Mouse (Mus musculus): Measurements from ENCODE around the gene Timp2. TPM values are rescaled to one million over a fixed set of nuclear protein-coding genes. Genes with fewer than 3 reads are reported as not detected.
"Not testable (repeated sequence)": the region's sequence is repeated elsewhere in the genome, so short reads cannot be mapped to it uniquely, and the experiment has no call there.

Timp2 gene
- polyA plus RNA-seq, 1 experiment from 2014 or later, result 115 TPM

GRCm38 (mm10) chr11:118312132-118312723 is 43.3 kb downstream of the Timp2 start:
- peaks cover 91% of the 10 kb centered on the region for H3K36me3 ChIP-seq
- WGBS, result 84% methylated on average over 6 of the region's 6 CpGs

DNA sequence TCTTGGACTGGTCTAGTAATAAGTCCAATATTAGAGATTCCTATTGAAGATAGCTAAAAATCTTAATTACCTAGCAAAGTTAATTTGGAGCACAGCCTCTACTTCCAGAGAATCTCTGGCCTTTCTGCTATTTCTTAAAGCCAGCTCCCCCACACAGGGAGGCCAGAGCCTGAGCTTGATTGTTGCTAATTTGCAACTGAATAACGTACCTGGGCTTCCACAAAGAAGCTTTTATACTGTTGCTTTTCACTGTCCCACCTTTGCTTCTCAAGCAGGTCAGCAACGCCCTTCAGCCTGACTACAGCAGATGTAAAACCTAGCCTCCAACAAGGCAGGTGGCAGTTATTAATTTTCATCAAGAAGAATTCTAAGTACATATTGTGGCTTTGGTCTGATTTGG is 47.6 kb downstream of the Timp2 start:
- not testable (repeated sequence) for ATAC-seq (ENCODE audit: low FRiP score, low read depth)
- WGBS, result 92% methylated on average over 2 of the region's 2 CpGs

More at GRCm38 (mm10) chr11:118312132-118312723, 43.3 kb downstream of the Timp2 start:
- H3K9me3 ChIP-seq, result peaks cover 18% of the 10 kb centered on the region
- no peak overlapping the region for H3K4me2 ChIP-seq (replicated peaks)
- no peaks in the 10 kb centered on the region for H3K4me1 ChIP-seq
- H3K27ac ChIP-seq, result no peak overlapping the region
- no peak for ATAC-seq (ENCODE audit: low FRiP score, low read depth)
- no peaks in the 10 kb centered on the region for H3K27me3 ChIP-seq
- no peak overlapping the region for H3K9ac ChIP-seq
- no peak overlapping the region for H3K4me3 ChIP-seq

GRCm38 (mm10) chr11:118303959-118304358 is 51.6 kb downstream of the Timp2 start:
- ATAC-seq (ENCODE audit: low FRiP score, low read depth); H3K4me3 ChIP-seq; H3K27ac ChIP-seq; H3K4me2 ChIP-seq (replicated peaks); H3K9ac ChIP-seq; H3K27me3 ChIP-seq; H3K4me1 ChIP-seq: not testable (repeated sequence)
- Histone ChIP-seq H3K36me3 (peaks cover 78% of the 10 kb centered on the region), H3K9me3 (peaks cover 11% of the 10 kb centered on the region)
- WGBS, result 91% methylated on average over 4 of the region's 4 CpGs

More for the DNA sequence above, 47.6 kb downstream of the Timp2 start:
- not testable (repeated sequence) for H3K4me2 ChIP-seq (replicated peaks); H3K4me1 ChIP-seq; H3K27ac ChIP-seq; H3K4me3 ChIP-seq; H3K9ac ChIP-seq; H3K27me3 ChIP-seq
- H3K36me3 ChIP-seq, result peaks cover 85% of the 10 kb centered on the region
- peaks cover 18% of the 10 kb centered on the region for H3K9me3 ChIP-seq

DNA sequence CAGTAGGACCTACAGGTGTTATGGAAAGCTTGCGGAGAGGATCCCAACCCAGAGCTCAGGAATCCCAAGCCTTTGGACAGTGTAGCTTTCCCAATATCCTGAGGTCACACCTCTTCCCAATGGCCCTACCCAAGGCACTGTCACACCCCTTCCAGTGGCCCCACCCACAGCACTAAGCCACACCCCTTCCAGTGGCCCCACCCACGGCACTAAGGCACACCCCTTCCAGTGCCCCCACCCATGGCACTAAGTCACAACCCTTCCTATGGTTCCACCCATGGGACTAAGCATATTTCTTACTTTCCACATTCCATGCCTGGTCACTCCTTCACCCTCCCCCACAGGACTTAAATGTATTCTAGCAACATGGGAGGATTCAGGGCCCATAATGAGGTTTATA is 56.7 kb downstream of the Timp2 start:
- no peak overlapping the region for H3K9ac ChIP-seq
- ATAC-seq (ENCODE audit: low FRiP score, low read depth), result no peak
- no peaks in the 10 kb centered on the region for H3K4me1 ChIP-seq
- H3K9me3 ChIP-seq, result no peaks in the 10 kb centered on the region
- H3K27ac ChIP-seq, result no peak overlapping the region
- H3K4me2 ChIP-seq (replicated peaks), result no peak overlapping the region
- H3K27me3 ChIP-seq, result no peaks in the 10 kb centered on the region
- H3K36me3 ChIP-seq, result peaks cover 55% of the 10 kb centered on the region
- H3K4me3 ChIP-seq, result no peak overlapping the region
- WGBS, result 75% methylated on average over 2 of the region's 2 CpGs

- no peaks in the 10 kb centered on the region for H3K9me3 ChIP-seq
- H3K4me1 ChIP-seq, result no peaks in the 10 kb centered on the region
- no peak overlapping the region for H3K27ac ChIP-seq
- ATAC-seq (ENCODE audit: low FRiP score, low read depth), result no peak
- H3K9ac ChIP-seq, result no peak overlapping the region
- H3K36me3 ChIP-seq, result peaks cover 47% of the 10 kb centered on the region
- H3K4me3 ChIP-seq, result no peak overlapping the region
- 80% methylated on average over 3 of the region's 3 CpGs for WGBS
- no peak overlapping the region for H3K4me2 ChIP-seq (replicated peaks)
- H3K27me3 ChIP-seq, result no peaks in the 10 kb centered on the region
Measured at GRCm38 (mm10) chr11:118297967-118298366, 57.6 kb downstream of the Timp2 start.

GRCm38 (mm10) chr11:118295026-118295425 is 60.5 kb downstream of the Timp2 start:
- 83% methylated on average over 2 of the region's 2 CpGs for WGBS
- H3K9ac ChIP-seq, result no peak overlapping the region
- no peak for ATAC-seq (ENCODE audit: low FRiP score, low read depth)
- no peaks in the 10 kb centered on the region for H3K27me3 ChIP-seq
- H3K4me1 ChIP-seq, result peaks cover 9% of the 10 kb centered on the region; the same call in 1 of the 2 replicates
- no peaks in the 10 kb centered on the region for H3K9me3 ChIP-seq
- no peak overlapping the region for H3K4me2 ChIP-seq (replicated peaks)
- H3K36me3 ChIP-seq, result peaks cover 17% of the 10 kb centered on the region
- no peak overlapping the region for H3K4me3 ChIP-seq
- no peak overlapping the region for H3K27ac ChIP-seq

DNA sequence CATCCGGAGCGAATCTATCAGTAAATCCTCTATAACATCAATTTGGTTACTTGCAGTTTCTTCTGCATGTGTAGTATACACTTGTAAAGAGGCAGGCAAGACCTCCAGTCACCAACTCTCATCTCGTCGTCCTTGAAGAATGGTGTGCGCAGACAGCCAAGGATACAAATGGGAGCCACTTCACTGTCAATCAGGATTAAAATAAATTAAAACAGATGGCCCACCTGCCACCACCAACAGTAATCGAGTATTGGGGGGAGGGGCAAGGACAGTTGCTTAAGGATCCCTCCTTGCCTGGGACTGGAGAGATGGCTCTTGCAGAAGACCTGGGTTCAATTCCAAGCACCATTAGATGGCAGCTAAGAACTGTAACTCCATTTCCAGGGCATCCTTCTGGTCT is 62.9 kb downstream of the Timp2 start:
- 63% methylated on average over 6 of the region's 6 CpGs for WGBS
- Histone ChIP-seq H3K4me2 (replicated peaks) (no peak overlapping the region), H3K9me3 (no peaks in the 10 kb centered on the region), H3K4me1 (peaks cover 19% of the 10 kb centered on the region), H3K4me3 (no peak overlapping the region), H3K27me3 (no peaks in the 10 kb centered on the region), H3K9ac (no peak overlapping the region), H3K27ac (no peak overlapping the region), H3K36me3 (peaks cover 5% of the 10 kb centered on the region; the same call in 1 of the 2 replicates)
- no peak for ATAC-seq (ENCODE audit: low FRiP score, low read depth)

DNA sequence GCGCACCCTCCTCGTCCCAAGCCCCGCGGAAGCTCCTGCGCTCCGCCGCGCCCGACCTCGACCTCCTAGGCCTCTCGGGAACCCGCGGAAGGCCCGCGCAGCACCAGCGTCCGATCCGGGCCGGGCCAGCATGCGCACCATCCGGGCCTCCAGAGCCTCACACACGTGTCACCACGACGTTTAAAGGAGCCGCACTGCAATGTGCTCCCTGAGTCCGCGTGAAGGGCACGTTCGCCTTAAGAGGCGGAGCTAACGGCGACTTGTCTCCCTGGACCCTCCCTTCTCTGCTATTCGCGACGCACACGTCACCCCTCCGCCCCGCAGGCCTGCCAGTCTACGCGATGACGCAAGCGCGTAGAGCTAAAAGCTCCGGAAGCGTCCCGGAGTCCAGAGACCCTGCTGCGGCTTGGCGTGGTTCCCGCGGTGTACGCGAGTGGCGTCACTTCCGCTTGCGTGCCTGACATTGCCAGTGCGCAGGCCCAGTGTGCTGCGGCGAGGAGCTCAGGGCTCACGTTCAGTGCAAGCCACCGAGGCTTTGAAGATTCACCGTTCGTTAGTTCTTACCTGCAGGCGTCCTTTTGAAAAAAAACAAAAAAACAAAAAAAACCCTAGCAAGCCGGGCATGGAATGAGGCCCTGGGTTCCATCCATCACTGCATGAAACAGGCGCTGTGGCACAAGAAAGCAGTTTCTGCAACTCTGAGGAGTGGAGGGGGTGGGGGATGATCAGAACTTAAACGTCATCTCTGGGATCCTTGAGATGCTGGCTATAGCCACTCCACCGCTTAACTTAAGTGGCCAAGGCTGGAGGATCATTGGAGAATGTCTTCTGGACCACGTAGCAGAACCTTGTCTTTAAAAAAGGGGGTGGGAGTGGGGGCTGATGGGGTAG is 65.3 kb downstream of the Timp2 start, which contains the start of gene Usp36:
Gene Usp36, minus strand, starts transcription at position 246 of the 891 bp plus-strand sequence.
- peaks cover 19% of the 10 kb centered on the region for H3K4me1 ChIP-seq
- peak within 1 kb of the TSS; percentile 84 for H3K4me2 ChIP-seq (replicated peaks)
- H3K27me3 ChIP-seq, result no peaks in the 10 kb centered on the region
- H3K4me3 ChIP-seq, result peak within 1 kb of the TSS; percentile 93
- H3K9me3 ChIP-seq, result no peaks in the 10 kb centered on the region
- under 1% methylated on average over 68 of the region's 68 CpGs for WGBS
- peak; percentile 99 for ATAC-seq (ENCODE audit: low FRiP score, low read depth)
- H3K9ac ChIP-seq, result peak within 1 kb of the TSS; percentile 88
- peaks cover 25% of the 10 kb centered on the region for H3K36me3 ChIP-seq
- peak within 1 kb of the TSS; percentile 89 for H3K27ac ChIP-seq

GRCm38 (mm10) chr11:118289562-118289961 is 66.0 kb downstream of the Timp2 start:
- H3K27me3 ChIP-seq, result no peaks in the 10 kb centered on the region
- H3K4me2 ChIP-seq (replicated peaks), result peak overlapping the region; percentile 84
- H3K4me3 ChIP-seq, result peak overlapping the region; percentile 93
- peak; percentile 5; the same call in 1 of the 2 replicates for ATAC-seq (ENCODE audit: low FRiP score, low read depth)
- H3K27ac ChIP-seq, result peak overlapping the region; percentile 67; the same call in 1 of the 2 replicates
- H3K9me3 ChIP-seq, result no peaks in the 10 kb centered on the region
- H3K9ac ChIP-seq, result peak overlapping the region; percentile 88
- H3K4me1 ChIP-seq, result peaks cover 19% of the 10 kb centered on the region
- peaks cover 32% of the 10 kb centered on the region for H3K36me3 ChIP-seq
- under 1% methylated on average over 22 of the region's 22 CpGs for WGBS

GRCm38 (mm10) chr11:118289037-118289511 is 66.5 kb downstream of the Timp2 start:
- Histone ChIP-seq H3K9me3 (no peaks in the 10 kb centered on the region), H3K27me3 (no peaks in the 10 kb centered on the region), H3K4me2 (replicated peaks) (peak overlapping the region; percentile 84), H3K27ac (peak overlapping the region; percentile 67; the same call in 1 of the 2 replicates), H3K9ac (peak overlapping the region; percentile 88), H3K4me3 (peak overlapping the region; percentile 93), H3K36me3 (peaks cover 37% of the 10 kb centered on the region), H3K4me1 (peaks cover 19% of the 10 kb centered on the region)
- no peak for ATAC-seq (ENCODE audit: low FRiP score, low read depth)
- under 1% methylated on average over 16 of the region's 16 CpGs for WGBS

DNA sequence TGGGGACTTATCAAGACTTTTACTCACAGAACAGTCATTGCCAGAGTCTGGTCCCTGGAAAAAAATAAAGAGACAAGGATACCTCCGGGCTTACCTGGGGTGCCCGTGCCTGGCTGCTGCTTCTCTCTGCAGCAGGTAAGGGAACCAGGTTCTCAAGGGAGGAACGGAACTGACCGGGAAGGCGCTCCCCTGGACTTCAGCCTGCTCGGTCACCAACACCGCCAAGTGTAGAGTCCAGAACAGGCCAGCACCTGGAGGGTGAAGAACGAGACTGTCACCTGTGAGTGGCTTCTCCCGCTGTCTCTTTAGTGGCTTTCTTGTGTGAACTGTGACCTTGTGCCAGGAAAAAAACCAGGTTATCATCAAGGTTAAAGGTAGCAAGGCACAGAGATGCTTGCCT is 68.0 kb downstream of the Timp2 start:
- Histone ChIP-seq H3K9ac (no peak overlapping the region; the same call in 1 of the 2 replicates), H3K4me3 (no peak overlapping the region), H3K36me3 (peaks cover 52% of the 10 kb centered on the region), H3K9me3 (no peaks in the 10 kb centered on the region), H3K27me3 (no peaks in the 10 kb centered on the region), H3K4me2 (replicated peaks) (no peak overlapping the region), H3K27ac (no peak overlapping the region), H3K4me1 (peaks cover 19% of the 10 kb centered on the region)
- 95% methylated on average over 9 of the region's 9 CpGs for WGBS
- no peak for ATAC-seq (ENCODE audit: low FRiP score, low read depth)

DNA sequence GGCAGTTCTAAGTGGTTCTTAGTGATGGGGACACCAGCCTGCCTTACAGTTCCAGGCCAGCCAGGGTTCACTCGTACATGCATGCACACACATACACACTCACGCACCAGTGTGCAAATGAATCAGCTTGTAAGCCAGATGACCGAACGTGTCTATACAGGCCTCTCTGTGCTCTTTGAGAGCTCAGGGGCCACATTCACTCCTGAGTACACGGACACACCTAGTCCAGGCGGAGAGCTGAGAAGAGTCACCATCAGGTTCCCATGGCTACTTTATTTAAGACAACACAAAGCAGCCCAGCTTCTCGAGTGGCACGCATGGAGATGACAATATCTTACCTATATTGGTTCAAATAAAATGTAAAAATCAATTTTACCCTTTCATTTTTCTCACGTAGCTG is 69.1 kb downstream of the Timp2 start:
- H3K36me3 ChIP-seq, result peaks cover 63% of the 10 kb centered on the region
- H3K27ac ChIP-seq, result no peak overlapping the region
- H3K4me1 ChIP-seq, result peaks cover 19% of the 10 kb centered on the region
- H3K9ac ChIP-seq, result no peak overlapping the region
- WGBS, result 93% methylated on average over 9 of the region's 9 CpGs
- ATAC-seq (ENCODE audit: low FRiP score, low read depth), result no peak
- H3K4me2 ChIP-seq (replicated peaks), result no peak overlapping the region
- H3K27me3 ChIP-seq, result no peaks in the 10 kb centered on the region
- H3K9me3 ChIP-seq, result no peaks in the 10 kb centered on the region
- no peak overlapping the region for H3K4me3 ChIP-seq

Data from limb, embryonic 13.5 days (tissue).